Mouse (Mus musculus): ENCODE measurements around the gene Xpnpep1.

Xpnpep1 gene

GRCm38 (mm10) chr19:53030279-53030678 lies 9.7 kb downstream of the Xpnpep1 start:
- DNase-seq: no peak

GRCm38 (mm10) chr19:53029686-53030085 lies 10.3 kb downstream of the Xpnpep1 start:
- no peak for DNase-seq

GRCm38 (mm10) chr19:53029045-53029444 lies 11.0 kb downstream of the Xpnpep1 start:
- peak; percentile 32 for DNase-seq

- no peak for DNase-seq
Measured at GRCm38 (mm10) chr19:53028216-53028615, 11.8 kb downstream of the Xpnpep1 start.

- no peak for DNase-seq
Measured at GRCm38 (mm10) chr19:53023189-53023588, 16.8 kb downstream of the Xpnpep1 start.

- no peak for DNase-seq
Measured at GRCm38 (mm10) chr19:53022037-53022614, 17.9 kb downstream of the Xpnpep1 start.

- DNase-seq: no peak
Measured at GRCm38 (mm10) chr19:53021537-53021936, 18.5 kb downstream of the Xpnpep1 start.

- peak; percentile 80 for DNase-seq
Measured at GRCm38 (mm10) chr19:53019716-53020463, 20.1 kb downstream of the Xpnpep1 start.

GRCm38 (mm10) chr19:53017954-53018353 lies 22.1 kb downstream of the Xpnpep1 start:
- no peak for DNase-seq

- DNase-seq: no peak
Measured at GRCm38 (mm10) chr19:53017248-53017647, 22.8 kb downstream of the Xpnpep1 start.

- no peak for DNase-seq
Measured at GRCm38 (mm10) chr19:53014910-53015710, 24.9 kb downstream of the Xpnpep1 start.

GRCm38 (mm10) chr19:53013744-53014143 lies 26.3 kb downstream of the Xpnpep1 start:
- no peak for DNase-seq

GRCm38 (mm10) chr19:53013341-53013740 lies 26.7 kb downstream of the Xpnpep1 start:
- DNase-seq: no peak

- DNase-seq: no peak
Measured at GRCm38 (mm10) chr19:53010941-53011340, 29.1 kb downstream of the Xpnpep1 start.

GRCm38 (mm10) chr19:53008921-53009320 lies 31.1 kb downstream of the Xpnpep1 start:
- no peak for DNase-seq

- DNase-seq: peak; percentile 37
Measured at GRCm38 (mm10) chr19:53008020-53008705, 31.9 kb downstream of the Xpnpep1 start.

- DNase-seq: no peak
Measured at GRCm38 (mm10) chr19:53005978-53006377, 34.0 kb downstream of the Xpnpep1 start.

GRCm38 (mm10) chr19:53003554-53004365 lies 36.3 kb downstream of the Xpnpep1 start:
- no peak for DNase-seq

- DNase-seq: no peak
Measured at GRCm38 (mm10) chr19:53002166-53003095, 37.6 kb downstream of the Xpnpep1 start.

- peak; percentile 45 for DNase-seq
Measured at GRCm38 (mm10) chr19:52992880-52993440, 47.1 kb downstream of the Xpnpep1 start.

- no peak for DNase-seq
Measured at GRCm38 (mm10) chr19:52991924-52992323, 48.1 kb downstream of the Xpnpep1 start.
